Mouse (Mus musculus) ovary, adult 18-20 months (tissue): ENCODE measurements at regions not wholly inside any gene's neighbourhood (a gene's known extent, or its start where the extent isn't known, plus 50 kb on each side); places are given as distances from the start of the nearest gene placed in this dataset.

Experiments used
- DNase-seq: peaks from one replicate; pipeline ENCODE4 v3.0.0; 2022; ENCODE audit warnings: low spot score, mixed read lengths

- DNase-seq = no peak
Measured at GRCm38 (mm10) chr4:152928422-152928985, 450.8 kb upstream of the Kcnab2 start.

- no peak for DNase-seq
Measured at GRCm38 (mm10) chr4:152920261-152920660, 442.6 kb upstream of the Kcnab2 start.

GRCm38 (mm10) chr4:152919851-152920250, 442.2 kb upstream of the Kcnab2 start:
- DNase-seq = no peak

- DNase-seq = no peak
Measured at GRCm38 (mm10) chr4:152916576-152916975, 438.9 kb upstream of the Kcnab2 start.

- DNase-seq = no peak
Measured at GRCm38 (mm10) chr4:152913497-152913896, 435.8 kb upstream of the Kcnab2 start.

GRCm38 (mm10) chr4:152912846-152913245, 435.2 kb upstream of the Kcnab2 start:
- no peak for DNase-seq

- no peak for DNase-seq
Measured at GRCm38 (mm10) chr4:152908235-152908634, 430.6 kb upstream of the Kcnab2 start.

DNA sequence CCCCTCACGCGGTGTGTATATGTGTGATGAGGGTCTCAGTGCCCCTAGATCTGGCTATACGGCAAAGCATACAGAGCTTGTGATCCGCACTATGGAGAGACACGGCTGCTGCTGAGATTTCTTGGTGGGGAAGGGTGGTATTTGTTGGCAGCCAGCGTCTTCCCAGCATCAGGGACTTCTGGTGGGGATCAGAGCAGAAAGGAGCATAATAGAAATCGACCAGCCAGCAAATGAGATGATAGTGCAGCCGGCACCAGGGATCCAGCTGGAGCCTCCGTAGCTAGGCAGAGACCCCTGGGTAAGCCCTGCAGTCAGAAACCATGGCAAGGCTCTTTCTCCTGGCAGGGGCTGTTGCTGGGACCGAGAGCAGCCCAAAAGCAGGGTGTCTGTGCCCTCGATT, 425.2 kb upstream of the Kcnab2 start:
- DNase-seq = no peak

- no peak for DNase-seq
Measured at GRCm38 (mm10) chr4:152900049-152900448, 422.4 kb upstream of the Kcnab2 start.

GRCm38 (mm10) chr4:152895076-152895475, 417.4 kb upstream of the Kcnab2 start:
- no peak for DNase-seq

GRCm38 (mm10) chr4:152892997-152893396, 415.3 kb upstream of the Kcnab2 start:
- no peak for DNase-seq

GRCm38 (mm10) chr4:152889211-152889610, 411.5 kb upstream of the Kcnab2 start:
- DNase-seq = no peak

GRCm38 (mm10) chr4:152888306-152888705, 410.6 kb upstream of the Kcnab2 start:
- no peak for DNase-seq

GRCm38 (mm10) chr4:152886773-152887172, 409.1 kb upstream of the Kcnab2 start:
- DNase-seq = no peak

GRCm38 (mm10) chr4:152881433-152881930, 403.8 kb upstream of the Kcnab2 start:
- DNase-seq = no peak

GRCm38 (mm10) chr4:152880368-152880767, 402.7 kb upstream of the Kcnab2 start:
- no peak for DNase-seq

- DNase-seq = no peak
Measured at GRCm38 (mm10) chr4:152878941-152879340, 401.3 kb upstream of the Kcnab2 start.

DNA sequence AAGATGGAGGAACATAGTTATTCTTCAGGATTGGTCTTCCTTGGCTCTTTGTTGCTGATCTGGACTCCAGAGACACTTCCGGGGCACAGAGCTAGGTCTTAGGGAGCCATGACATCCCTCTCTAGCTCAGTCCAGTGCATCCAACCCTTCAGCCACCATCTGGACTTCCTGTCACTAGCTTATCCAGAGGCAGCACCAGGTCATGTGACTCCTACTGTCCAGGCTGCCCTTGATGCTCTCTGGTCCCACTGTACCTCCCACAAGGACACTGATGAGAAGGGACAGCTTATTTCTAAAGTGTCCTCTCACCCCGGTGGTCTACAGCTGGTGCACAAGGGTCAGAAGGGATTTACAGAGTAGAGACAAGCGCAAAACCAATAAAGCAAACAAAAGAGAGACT, 400.7 kb upstream of the Kcnab2 start:
- no peak for DNase-seq

- DNase-seq = no peak
Measured at GRCm38 (mm10) chr4:152870046-152870445, 392.4 kb upstream of the Kcnab2 start.

GRCm38 (mm10) chr4:152865894-152866293, 388.2 kb upstream of the Kcnab2 start:
- no peak for DNase-seq

DNA sequence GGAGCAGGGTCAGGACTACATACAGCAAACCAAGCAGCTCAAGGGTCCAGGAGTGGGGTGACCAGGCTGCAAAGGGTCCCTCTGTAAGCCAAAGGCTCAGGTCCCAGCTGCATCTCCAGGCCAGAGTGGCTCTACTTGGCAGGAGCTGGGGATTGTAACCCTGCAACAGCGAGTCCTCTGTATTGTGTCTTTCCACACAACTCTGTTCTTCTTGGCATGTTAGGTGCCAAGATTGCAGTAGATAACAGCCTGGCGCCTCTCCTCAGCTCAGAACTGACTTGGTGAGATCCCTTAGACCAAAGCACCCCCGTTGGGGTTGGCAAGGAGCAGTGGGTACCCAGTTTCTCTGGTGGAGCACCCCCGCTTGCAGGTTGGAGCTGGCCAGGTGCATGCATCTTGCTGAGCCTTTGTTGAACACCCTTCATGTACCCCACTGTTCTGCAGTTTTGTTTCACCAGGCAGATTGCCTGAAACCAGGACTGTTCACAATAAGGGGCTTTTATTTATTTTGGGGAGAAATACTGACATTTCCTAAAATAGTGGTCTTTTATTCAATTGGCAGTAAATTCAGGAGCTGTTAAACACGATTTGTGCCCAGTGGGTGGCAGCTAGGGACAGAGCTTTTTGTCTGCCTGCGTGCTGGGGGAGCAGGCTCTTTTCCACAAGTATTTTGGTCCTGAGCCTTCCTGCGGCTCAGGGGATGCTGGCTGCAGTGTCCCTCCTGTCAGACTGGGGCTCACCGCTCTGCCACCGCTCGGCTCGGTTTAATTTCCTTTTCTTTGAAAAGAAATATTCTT, 385.3 kb upstream of the Kcnab2 start:
- no peak for DNase-seq

GRCm38 (mm10) chr4:152859161-152859560, 381.5 kb upstream of the Kcnab2 start:
- no peak for DNase-seq

DNA sequence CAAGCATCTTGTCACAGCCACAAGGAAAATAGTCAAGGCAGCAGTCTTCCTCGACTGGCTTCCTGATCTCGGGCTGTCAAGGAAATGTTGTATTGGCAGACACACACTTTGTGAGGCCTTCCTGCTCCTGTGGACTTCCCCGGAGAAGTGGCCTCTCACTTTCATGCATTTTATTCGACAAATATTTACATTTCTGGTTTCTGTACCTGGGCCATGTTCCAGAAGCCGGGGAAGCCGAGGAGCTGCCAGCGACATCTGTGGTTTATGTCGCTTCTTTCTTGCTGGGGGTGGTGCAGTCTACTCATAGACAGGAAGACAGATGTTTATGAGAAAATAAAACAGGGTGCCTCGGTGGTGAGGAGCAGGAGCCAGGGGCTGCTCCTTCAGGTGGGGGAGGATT, 372.5 kb upstream of the Kcnab2 start:
- no peak for DNase-seq

- no peak for DNase-seq
Measured at GRCm38 (mm10) chr4:152836080-152836479, 358.4 kb upstream of the Kcnab2 start.
